Mouse (Mus musculus) intestine, embryonic 16.5 days (tissue): Measurements from ENCODE around the gene Bnc2. TPM values are rescaled to one million over a fixed set of nuclear protein-coding genes. Genes with fewer than 3 reads are reported as not detected.

Experiments
- ATAC-seq: fragments of 200-750 bp; cut with Nextera tagmentation; 2 replicates; pipeline ENCODE4 v1.8.0; 2017; ENCODE audit warnings: moderate TSS enrichment, moderate library complexity
- H3K27ac ChIP-seq: fragments of 300-500 bp; sonication (generic); 2 replicates; pipeline ENCODE4 v1.5.1; 2014; ENCODE audit warnings: mild to moderate bottlenecking, low read length
- H3K27me3 ChIP-seq: fragments of 300-500 bp; sonication (generic); replicated peaks from 2 replicates; pipeline ENCODE4 v1.6.1; 2014; ENCODE audit warnings: low read length, control low read depth, mixed read lengths; ENCODE audit not compliant: control insufficient read depth, insufficient read depth
- H3K36me3 ChIP-seq: fragments of 300-500 bp; sonication (generic); 2 replicates; pipeline ENCODE4 v1.6.1; 2014; ENCODE audit warnings: low read length, control low read depth; ENCODE audit not compliant: control insufficient read depth, insufficient read depth
- H3K4me1 ChIP-seq: fragments of 300-500 bp; sonication (generic); 2 replicates; pipeline ENCODE4 v1.6.1; 2014; ENCODE audit warnings: low read length, control low read depth, mixed read lengths; ENCODE audit not compliant: control insufficient read depth, insufficient read depth
- H3K4me2 ChIP-seq: fragments of 300-500 bp; sonication (generic); 2 replicates; pipeline ENCODE4 v1.6.1; 2014; ENCODE audit warnings: low read depth, low read length, control low read depth
- H3K4me3 ChIP-seq: fragments of 300-500 bp; sonication (generic); 2 replicates; pipeline ENCODE4 v1.5.1; 2014; ENCODE audit warnings: mild to moderate bottlenecking, low read length
- H3K9ac ChIP-seq: fragments of 300-500 bp; sonication (generic); 2 replicates; pipeline ENCODE4 v1.6.1; 2014; ENCODE audit warnings: low read depth, low read length
- H3K9me3 ChIP-seq: fragments of 300-500 bp; sonication (generic); 2 replicates; pipeline ENCODE4 v1.6.1; 2016; ENCODE audit warnings: low read length, control low read depth; ENCODE audit not compliant: control insufficient read depth
- WGBS: fragments of 180-500 bp; shearing (Covaris S2); extraction: QIAGEN DNeasy Blood & Tissue Kit; methylation state at CpG from one replicate; pipeline ENCODE4 v1.1.7; 2014; 5-methylcytosine and 5-hydroxymethylcytosine counted together
- polyA plus RNA-seq: library from polyadenylated mRNA; unstranded; fragments of >200 nt; fragmentation: Nextera tagmentation; extraction: Ambion mirVana; gene quantifications from 2 replicates; pipeline ENCODE4 v1.2.1, GENCODE M21; 2015

Bnc2 gene
- polyA plus RNA-seq, 1 experiment from 2014 or later = 8.9 TPM

GRCm38 (mm10) chr4:84637641-84638040, 37.4 kb downstream of the Bnc2 start:
- no peaks in the 10 kb centered on the region for H3K36me3 ChIP-seq
- peaks cover 37% of the 10 kb centered on the region for H3K4me1 ChIP-seq
- H3K27ac ChIP-seq = peak overlapping the region; percentile 51
- H3K9me3 ChIP-seq = no peaks in the 10 kb centered on the region
- H3K27me3 ChIP-seq = no peaks in the 10 kb centered on the region
- H3K4me2 ChIP-seq = peak overlapping the region; percentile 45
- H3K4me3 ChIP-seq = no peak overlapping the region
- 2% methylated on average over 10 of the region's 10 CpGs for WGBS
- peak; percentile 78 for ATAC-seq
- peak overlapping the region; percentile 29; the same call in 1 of the 2 replicates for H3K9ac ChIP-seq

GRCm38 (mm10) chr4:84634751-84635150, 40.3 kb downstream of the Bnc2 start:
- H3K4me1 ChIP-seq = peaks cover 37% of the 10 kb centered on the region
- no peak overlapping the region for H3K27ac ChIP-seq
- H3K4me2 ChIP-seq = no peak overlapping the region
- no peaks in the 10 kb centered on the region for H3K9me3 ChIP-seq
- no peak overlapping the region for H3K4me3 ChIP-seq
- no peaks in the 10 kb centered on the region for H3K27me3 ChIP-seq
- peak; percentile 56; the same call in 1 of the 2 replicates for ATAC-seq
- 31% methylated on average over 4 of the region's 4 CpGs for WGBS
- H3K36me3 ChIP-seq = no peaks in the 10 kb centered on the region
- no peak overlapping the region for H3K9ac ChIP-seq

- Histone ChIP-seq H3K4me1 (peaks cover 34% of the 10 kb centered on the region), H3K27ac (peak overlapping the region; percentile 13; the same call in 1 of the 2 replicates), H3K9ac (no peak overlapping the region)
Measured at GRCm38 (mm10) chr4:84633991-84634390, 41.1 kb downstream of the Bnc2 start.

GRCm38 (mm10) chr4:84632832-84633789, 42.0 kb downstream of the Bnc2 start:
- Histone ChIP-seq H3K27ac (no peak overlapping the region), H3K9ac (no peak overlapping the region), H3K36me3 (no peaks in the 10 kb centered on the region), H3K9me3 (no peaks in the 10 kb centered on the region), H3K4me1 (peaks cover 33% of the 10 kb centered on the region), H3K4me3 (no peak overlapping the region), H3K4me2 (no peak overlapping the region), H3K27me3 (no peaks in the 10 kb centered on the region)
- WGBS = 59% methylated on average over 12 of the region's 12 CpGs
- no peak for ATAC-seq

More at GRCm38 (mm10) chr4:84633991-84634390, 41.1 kb downstream of the Bnc2 start:
- no peak overlapping the region for H3K4me2 ChIP-seq
- WGBS = 82% methylated on average over 1 of the region's 1 CpGs
- H3K9me3 ChIP-seq = no peaks in the 10 kb centered on the region
- no peaks in the 10 kb centered on the region for H3K36me3 ChIP-seq
- no peak overlapping the region for H3K4me3 ChIP-seq
- H3K27me3 ChIP-seq = no peaks in the 10 kb centered on the region
- ATAC-seq = no peak

GRCm38 (mm10) chr4:84627616-84628015, 47.5 kb downstream of the Bnc2 start:
- 88% methylated on average over 7 of the region's 7 CpGs for WGBS
- 0 out of 2 replicates have a peak, but pooled peaks cover 3% of the 10 kb centered on the region for H3K4me1 ChIP-seq
- no peak overlapping the region for H3K4me2 ChIP-seq
- ATAC-seq = no peak
- H3K36me3 ChIP-seq = no peaks in the 10 kb centered on the region
- H3K27ac ChIP-seq = no peak overlapping the region
- H3K9ac ChIP-seq = no peak overlapping the region
- H3K27me3 ChIP-seq = no peaks in the 10 kb centered on the region
- no peak overlapping the region for H3K4me3 ChIP-seq
- no peaks in the 10 kb centered on the region for H3K9me3 ChIP-seq

- WGBS = 71% methylated on average over 5 of the region's 5 CpGs
- Histone ChIP-seq H3K9ac (no peak overlapping the region), H3K4me3 (no peak overlapping the region), H3K27me3 (no peaks in the 10 kb centered on the region), H3K27ac (no peak overlapping the region), H3K36me3 (no peaks in the 10 kb centered on the region), H3K9me3 (no peaks in the 10 kb centered on the region), H3K4me2 (no peak overlapping the region), H3K4me1 (0 out of 2 replicates have a peak, but pooled peaks cover 3% of the 10 kb centered on the region)
- ATAC-seq = no peak
Measured at GRCm38 (mm10) chr4:84623312-84623711, 51.8 kb downstream of the Bnc2 start.

- no peaks in the 10 kb centered on the region for H3K4me1 ChIP-seq
- H3K4me3 ChIP-seq = no peak overlapping the region
- no peak overlapping the region for H3K4me2 ChIP-seq
- H3K36me3 ChIP-seq = no peaks in the 10 kb centered on the region
- 84% methylated on average over 3 of the region's 3 CpGs for WGBS
- no peak for ATAC-seq
- no peak overlapping the region for H3K27ac ChIP-seq
- H3K9ac ChIP-seq = no peak overlapping the region
- H3K27me3 ChIP-seq = no peaks in the 10 kb centered on the region
- no peaks in the 10 kb centered on the region for H3K9me3 ChIP-seq
Measured at GRCm38 (mm10) chr4:84621785-84622184, 53.3 kb downstream of the Bnc2 start.

GRCm38 (mm10) chr4:84609861-84610260, 65.2 kb downstream of the Bnc2 start:
- Histone ChIP-seq H3K9me3 (no peaks in the 10 kb centered on the region), H3K4me3 (no peak overlapping the region), H3K4me2 (no peak overlapping the region), H3K9ac (no peak overlapping the region), H3K27me3 (no peaks in the 10 kb centered on the region), H3K36me3 (no peaks in the 10 kb centered on the region), H3K4me1 (no peaks in the 10 kb centered on the region), H3K27ac (no peak overlapping the region)
- no peak for ATAC-seq
- WGBS = 67% methylated on average over 4 of the region's 4 CpGs

GRCm38 (mm10) chr4:84604461-84604860, 70.6 kb downstream of the Bnc2 start:
- Histone ChIP-seq H3K27ac (no peak overlapping the region), H3K4me1 (no peaks in the 10 kb centered on the region), H3K27me3 (no peaks in the 10 kb centered on the region), H3K36me3 (no peaks in the 10 kb centered on the region), H3K9me3 (no peaks in the 10 kb centered on the region), H3K4me3 (no peak overlapping the region), H3K4me2 (no peak overlapping the region), H3K9ac (no peak overlapping the region)
- no peak for ATAC-seq
- 83% methylated on average over 1 of the region's 1 CpGs for WGBS
